Mouse (Mus musculus) C2C12 (cell line): ENCODE results near the gene Hoxb4.

Source experiments
- CEBPB ChIP-seq: IDR thresholded peaks from one replicate; pipeline ENCODE4 v1.6.1; 2011; ENCODE audit warnings: low read depth, mild to moderate bottlenecking, control low read depth, moderate library complexity
- CTCF ChIP-seq: IDR thresholded peaks from one replicate; pipeline ENCODE4 v1.5.1; 2011; ENCODE audit not compliant: control insufficient read depth, insufficient read depth, insufficient read length
- FOSL1 ChIP-seq: IDR thresholded peaks from one replicate; pipeline ENCODE4 v1.8.0; 2011; ENCODE audit warnings: mild to moderate bottlenecking, low read length; ENCODE audit not compliant: poor library complexity, insufficient read depth, severe bottlenecking
- MAX ChIP-seq: IDR thresholded peaks from one replicate; pipeline ENCODE4 v1.6.1; 2011; ENCODE audit warnings: mild to moderate bottlenecking, control low read depth
- MYOD1 ChIP-seq: IDR thresholded peaks from one replicate; pipeline ENCODE4 v1.6.1; 2011; ENCODE audit warnings: low read depth; ENCODE audit not compliant: control insufficient read depth, insufficient read length
- USF1 ChIP-seq: IDR thresholded peaks from one replicate; pipeline ENCODE4 v1.6.1; 2011; ENCODE audit warnings: low read depth, mild to moderate bottlenecking, control low read depth, moderate library complexity

GRCm38 (mm10) chr11:96289293-96289692, 28.8 kb upstream of the Hoxb4 start:
- no peak for TF ChIP-seq CTCF
- TF ChIP-seq MAX, result no peak
- TF ChIP-seq USF1, result no peak
- TF ChIP-seq CEBPB, result no peak
- no peak for TF ChIP-seq MYOD1
- no peak for TF ChIP-seq FOSL1
